ENCODE assay signal across 9 mouse cellular contexts in the genomic region with DNA sequence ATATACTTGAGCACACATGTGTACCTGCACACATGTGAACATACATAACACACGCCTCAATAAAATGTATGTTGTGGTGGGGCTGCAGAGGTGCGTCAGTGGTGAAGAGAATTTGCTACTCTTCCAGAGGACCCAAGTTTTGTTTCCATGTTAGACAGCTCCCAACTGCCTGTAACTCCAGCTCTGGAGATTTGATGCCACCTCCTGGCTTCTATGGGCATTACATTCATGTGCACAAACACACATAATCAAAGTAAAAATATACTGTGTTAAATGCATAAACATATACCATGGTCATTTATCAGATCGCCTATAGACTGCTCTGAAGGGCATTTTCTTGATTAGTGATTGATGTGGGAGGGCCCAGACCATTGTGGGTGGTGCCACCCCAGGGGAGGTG. TPM values are rescaled to one million over a fixed set of nuclear protein-coding genes. Genes with fewer than 3 reads are reported as not detected.
DNase-seq lines count a peak whose midpoint lies in the region; ATAC-seq lines count a peak whose summit lies in the region.
"Had no signal": no experiment of that assay in that cellular context is flagged by ENCODE, and none has a peak within 500 bp of the region (broad histone marks: within the 10 kb centered on the region; RNA-seq: fewer than 3 reads in every experiment).

No protein-coding gene starts in this region.

- no peak for ATAC-seq in neural tube, embryonic 15.5 days (ENCODE audit: low FRiP score)
- peak; percentile 69 for ATAC-seq in erythroblast, adult 5-6 weeks (replicated peaks; ENCODE audit: low FRiP score, poor library complexity, severe bottlenecking)
- peak; percentile 35 for ATAC-seq in limb, embryonic 12.5 days (ENCODE audit: insufficient number of reproducible peaks, insufficient read depth, low FRiP score, low TSS enrichment, low read depth)
- peak; percentile 18; the same call in 1 of the 2 replicates for ATAC-seq in neural tube, embryonic 12.5 days (ENCODE audit: low FRiP score, low read depth)

- H3K4me1 ChIP-seq in neural tube, embryonic 15.5 days, result peaks cover 23% of the 10 kb centered on the region
- H3K4me1 ChIP-seq in limb, embryonic 12.5 days (replicated peaks), result peaks cover 13% of the 10 kb centered on the region
- H3K4me1 ChIP-seq in neural tube, embryonic 12.5 days, result peaks cover 13% of the 10 kb centered on the region

- WGBS in neural tube, embryonic 15.5 days, result 56% methylated on average over 3 of the region's 3 CpGs
- 60% methylated on average over 3 of the region's 3 CpGs for WGBS in limb, embryonic 12.5 days
- WGBS in neural tube, embryonic 12.5 days, result 60% methylated on average over 3 of the region's 3 CpGs

- no peak overlapping the region for H3K4me2 ChIP-seq in neural tube, embryonic 15.5 days
- no peak overlapping the region for H3K4me2 ChIP-seq in limb, embryonic 12.5 days
- no peak overlapping the region for H3K4me2 ChIP-seq in neural tube, embryonic 12.5 days (replicated peaks)
- H3K4me2 ChIP-seq: heart, embryonic 15.5 days had no signal

- no peak overlapping the region for H3K27ac ChIP-seq in neural tube, embryonic 15.5 days (replicated peaks)
- H3K27ac ChIP-seq in limb, embryonic 12.5 days, result no peak overlapping the region
- H3K27ac ChIP-seq in neural tube, embryonic 12.5 days, result no peak overlapping the region
- H3K27ac ChIP-seq: heart, embryonic 15.5 days had no signal

- no peaks in the 10 kb centered on the region for H3K36me3 ChIP-seq in neural tube, embryonic 15.5 days
- H3K36me3 ChIP-seq in limb, embryonic 12.5 days, result peaks cover 5% of the 10 kb centered on the region
- no peaks in the 10 kb centered on the region for H3K36me3 ChIP-seq in neural tube, embryonic 12.5 days

- no peak overlapping the region for H3K9ac ChIP-seq in neural tube, embryonic 15.5 days (replicated peaks)
- no peak overlapping the region for H3K9ac ChIP-seq in limb, embryonic 12.5 days (replicated peaks)
- no peak overlapping the region for H3K9ac ChIP-seq in neural tube, embryonic 12.5 days
- H3K9ac ChIP-seq: heart, embryonic 15.5 days had no signal

- H3K27me3 ChIP-seq in neural tube, embryonic 15.5 days (replicated peaks), result no peaks in the 10 kb centered on the region
- H3K27me3 ChIP-seq in limb, embryonic 12.5 days, result no peaks in the 10 kb centered on the region
- no peaks in the 10 kb centered on the region for H3K27me3 ChIP-seq in neural tube, embryonic 12.5 days (replicated peaks)
- H3K27me3 ChIP-seq: heart, embryonic 15.5 days had no signal

- no peaks in the 10 kb centered on the region for H3K9me3 ChIP-seq in neural tube, embryonic 15.5 days (replicated peaks)
- H3K9me3 ChIP-seq in limb, embryonic 12.5 days, result no peaks in the 10 kb centered on the region
- no peaks in the 10 kb centered on the region for H3K9me3 ChIP-seq in neural tube, embryonic 12.5 days
- H3K9me3 ChIP-seq: heart, embryonic 15.5 days had no signal

- peak; percentile 51 for DNase-seq in neural tube, embryonic 10.5 days (ENCODE audit: extremely low spot score, low spot score)
- DNase-seq in adrenal gland, postnatal 36 days, result peak; percentile 41 to 61
- peak; percentile 19 to 64 for DNase-seq in kidney, adult 8-10 months
- DNase-seq in thymus, postnatal 25 days, result peak; percentile 62

- no peak overlapping the region for H3K4me3 ChIP-seq in neural tube, embryonic 15.5 days (replicated peaks)
- no peak overlapping the region for H3K4me3 ChIP-seq in limb, embryonic 12.5 days (replicated peaks)
- no peak overlapping the region for H3K4me3 ChIP-seq in neural tube, embryonic 12.5 days
- H3K4me3 ChIP-seq: heart, embryonic 15.5 days had no signal

RNA-seq across cellular contexts. Expression of a gene that starts 2.2 kb away (rescaled TPM):
- 1.5 TPM in 2 replicates for polyA plus RNA-seq in neural tube, embryonic 15.5 days (2015; fragmentation: Nextera tagmentation; extraction: Ambion mirVana)
- total RNA-seq in adrenal gland, postnatal 36 days (2021), result under 1 TPM; 0.40 to 0.46 TPM
- total RNA-seq in erythroblast, adult 5-6 weeks (2015; ENCODE audit: low replicate concordance), result 403 and 418 TPM in 2 replicates
- 508 and 583 TPM in 2 replicates for total RNA-seq in erythroblast, adult 5-6 weeks (2017; ENCODE audit: low replicate concordance)
- 3.8 and 4.0 TPM in 2 replicates for polyA plus RNA-seq in limb, embryonic 12.5 days (2016; fragmentation: Nextera tagmentation; extraction: Ambion mirVana)
- polyA plus RNA-seq in neural tube, embryonic 12.5 days (2016; fragmentation: Nextera tagmentation; extraction: Ambion mirVana), result 1.9 and 2.2 TPM in 2 replicates

RNA-seq across cellular contexts. Expression of a gene that starts 2.3 kb away (rescaled TPM):
- 17.6 and 31.5 TPM in 2 replicates for polyA plus RNA-seq in neural tube, embryonic 15.5 days (2015; fragmentation: Nextera tagmentation; extraction: Ambion mirVana)
- total RNA-seq in adrenal gland, postnatal 36 days (2021), result 10 to 100 TPM; 27.7 to 28.0 TPM
- total RNA-seq in erythroblast, adult 5-6 weeks (2015; ENCODE audit: low replicate concordance), result 49.3 and 75.1 TPM in 2 replicates
- total RNA-seq in erythroblast, adult 5-6 weeks (2017; ENCODE audit: low replicate concordance), result 82.1 and 86.1 TPM in 2 replicates
- polyA plus RNA-seq in limb, embryonic 12.5 days (2016; fragmentation: Nextera tagmentation; extraction: Ambion mirVana), result 94.8 and 96.0 TPM in 2 replicates
- 47.9 and 49.1 TPM in 2 replicates for polyA plus RNA-seq in neural tube, embryonic 12.5 days (2016; fragmentation: Nextera tagmentation; extraction: Ambion mirVana)
